Mouse (Mus musculus) thymus, adult 2 months (tissue): Measurements from ENCODE around the gene Abhd16a. TPM values are rescaled to one million over a fixed set of nuclear protein-coding genes. Genes with fewer than 3 reads are reported as not detected.

Experiments
- DNase-seq: peaks from one replicate; pipeline ENCODE4 v3.0.0; 2021
- H3K27ac ChIP-seq: fragments of 200-500 bp; 2 replicates; pipeline ENCODE4 v1.5.1; 2012; ENCODE audit warnings: low read length, control low read depth; ENCODE audit not compliant: control insufficient read depth, insufficient read depth
- H3K27me3 ChIP-seq: fragments of 200-500 bp; 2 replicates; pipeline ENCODE4 v1.6.1; 2012; ENCODE audit warnings: mild to moderate bottlenecking, low read length, moderate library complexity, mixed read lengths; ENCODE audit not compliant: control insufficient read depth, insufficient read depth
- H3K36me3 ChIP-seq: fragments of 200-500 bp; 2 replicates; pipeline ENCODE4 v1.6.1; 2012; ENCODE audit warnings: mild to moderate bottlenecking, low read length, moderate library complexity; ENCODE audit not compliant: control insufficient read depth, insufficient read depth
- H3K4me1 ChIP-seq: fragments of 200-500 bp; replicated peaks from 2 replicates; pipeline ENCODE4 v1.6.1; 2012; ENCODE audit warnings: low read length; ENCODE audit not compliant: control insufficient read depth, insufficient read depth
- H3K4me3 ChIP-seq: fragments of 200-500 bp; 2 replicates; pipeline ENCODE4 v1.5.1; 2012; ENCODE audit warnings: mild to moderate bottlenecking, low read length, control low read depth, moderate library complexity; ENCODE audit not compliant: control insufficient read depth, insufficient read depth
- CTCF ChIP-seq: fragments of 200-500 bp; IDR thresholded peaks from 2 replicates; pipeline ENCODE4 v1.5.1; 2012; ENCODE audit warnings: mild to moderate bottlenecking, control low read depth, low read length, moderate library complexity, borderline replicate concordance; ENCODE audit not compliant: control insufficient read depth, poor library complexity, insufficient read depth; ENCODE audit errors: extremely low read depth
- POLR2A ChIP-seq: fragments of 200-500 bp; IDR thresholded peaks from 2 replicates; pipeline ENCODE4 v1.6.1; 2012; ENCODE audit warnings: mild to moderate bottlenecking, low read length, control low read depth, moderate library complexity; ENCODE audit not compliant: control insufficient read depth, poor library complexity, insufficient read depth; ENCODE audit errors: extremely low read depth
- WGBS: fragments of 180-500 bp; shearing (Covaris S2); methylation state at CpG from one replicate; pipeline ENCODE4 v1.1.7; 2018; 5-methylcytosine and 5-hydroxymethylcytosine counted together
- polyA plus RNA-seq: library from polyadenylated mRNA; depleted of rRNA; stranded (reverse); fragments of >200 nt; gene quantifications from 2 replicates; pipeline ENCODE4 v1.2.3, GENCODE M21; 2012

The Abhd16a gene
- polyA plus RNA-seq, 1 experiment, result 191 TPM

- Histone ChIP-seq H3K4me1 (peaks cover 23% of the 10 kb centered on the region), H3K36me3 (no peaks in the 10 kb centered on the region), H3K27me3 (peaks cover 16% of the 10 kb centered on the region), H3K4me3 (peak within 1 kb of the TSS; percentile 32), H3K27ac (no peak within 1 kb of the TSS)
- TF ChIP-seq CTCF (no peak), POLR2A (no peak)
- DNase-seq, result no peak
- WGBS, result 64% methylated on average over 10 of the region's 10 CpGs
Measured at GRCm38 (mm10) chr17:35066084-35066483, 23.0 kb upstream of the Abhd16a start, which contains the start of gene Mpig6b. Gene Mpig6b, minus strand, starts transcription at chr17:35066184.

DNA sequence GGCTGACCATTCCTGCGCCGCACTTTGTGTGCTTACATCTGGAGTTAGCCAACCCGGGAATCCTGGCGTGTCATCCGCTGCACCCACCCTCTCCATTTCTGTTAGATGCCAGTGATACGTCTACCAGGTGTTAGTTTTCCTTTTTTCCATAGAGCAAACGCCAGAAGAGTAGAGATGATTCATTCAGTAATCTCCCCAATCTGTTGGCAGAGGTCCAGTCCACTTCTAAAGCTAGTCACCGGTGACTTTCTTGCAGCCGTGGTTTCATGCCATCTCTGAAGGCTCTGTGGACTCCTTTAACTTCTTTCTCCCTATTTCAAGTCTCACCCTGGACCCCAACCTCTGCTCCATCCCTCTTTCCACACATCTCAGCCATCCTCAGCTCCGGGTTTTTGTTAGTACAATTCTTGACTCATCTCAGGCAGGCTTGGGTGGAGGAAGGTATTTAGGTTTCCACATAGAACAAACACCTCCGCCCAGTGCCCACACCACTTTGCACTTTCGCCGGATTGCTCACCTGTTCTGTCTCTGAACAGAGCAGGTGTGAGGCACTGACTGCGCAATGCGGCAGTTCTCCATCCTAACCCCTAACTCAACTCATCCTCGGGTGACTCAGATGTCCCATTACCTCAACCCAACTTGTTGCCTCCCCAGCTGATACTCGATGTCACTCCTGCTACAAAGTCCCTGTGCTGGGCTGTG lies 20.7 kb upstream of the Abhd16a start:
- no peak for TF ChIP-seq CTCF
- no peak for TF ChIP-seq POLR2A
- WGBS, result 68% methylated on average over 17 of the region's 17 CpGs
- no peak for DNase-seq

DNA sequence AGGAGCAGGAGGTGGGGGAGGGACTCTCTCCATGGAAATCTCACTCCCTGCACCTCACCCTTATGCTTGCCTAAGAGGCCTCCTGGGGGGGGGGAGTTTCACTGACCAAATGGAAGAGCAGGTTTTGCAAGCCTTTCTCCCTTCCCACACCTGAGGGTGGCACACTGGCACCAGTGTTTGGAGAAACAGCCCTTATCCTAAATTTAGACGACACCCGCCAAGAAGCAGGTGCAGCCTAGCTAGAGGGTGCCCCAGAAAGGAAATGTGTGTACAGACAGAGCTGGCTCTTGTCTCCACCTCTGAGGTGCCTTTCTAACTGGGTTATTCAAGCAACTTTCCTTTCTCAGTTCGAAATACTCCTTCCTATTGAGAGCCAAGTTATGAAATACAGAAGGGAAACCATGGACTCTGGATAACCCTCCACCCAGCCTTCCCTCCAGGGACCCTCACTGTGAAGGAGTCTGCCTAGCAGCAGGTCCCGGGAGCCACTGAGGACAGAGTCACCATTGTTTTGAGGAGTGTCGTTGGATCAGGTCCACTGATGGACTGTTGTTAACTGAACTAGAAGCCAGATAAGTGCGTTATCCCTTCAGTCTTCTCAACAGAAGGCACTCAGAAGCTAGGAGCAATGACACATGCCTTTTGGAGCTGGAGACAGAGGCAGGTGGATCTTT lies 18.4 kb upstream of the Abhd16a start:
- Histone ChIP-seq H3K4me1 (peaks cover 32% of the 10 kb centered on the region), H3K27ac (peak overlapping the region; percentile 93), H3K36me3 (no peaks in the 10 kb centered on the region), H3K27me3 (peaks cover 5% of the 10 kb centered on the region; the same call in 1 of the 2 replicates), H3K4me3 (no peak overlapping the region)
- TF ChIP-seq CTCF, result no peak
- no peak for TF ChIP-seq POLR2A
- peak; percentile 67 for DNase-seq
- 43% methylated on average over 6 of the region's 6 CpGs for WGBS

More for the DNA sequence above, 20.7 kb upstream of the Abhd16a start:
- peaks cover 31% of the 10 kb centered on the region for H3K4me1 ChIP-seq
- no peak overlapping the region for H3K4me3 ChIP-seq
- no peaks in the 10 kb centered on the region for H3K36me3 ChIP-seq
- peaks cover 16% of the 10 kb centered on the region for H3K27me3 ChIP-seq
- H3K27ac ChIP-seq, result no peak overlapping the region

DNA sequence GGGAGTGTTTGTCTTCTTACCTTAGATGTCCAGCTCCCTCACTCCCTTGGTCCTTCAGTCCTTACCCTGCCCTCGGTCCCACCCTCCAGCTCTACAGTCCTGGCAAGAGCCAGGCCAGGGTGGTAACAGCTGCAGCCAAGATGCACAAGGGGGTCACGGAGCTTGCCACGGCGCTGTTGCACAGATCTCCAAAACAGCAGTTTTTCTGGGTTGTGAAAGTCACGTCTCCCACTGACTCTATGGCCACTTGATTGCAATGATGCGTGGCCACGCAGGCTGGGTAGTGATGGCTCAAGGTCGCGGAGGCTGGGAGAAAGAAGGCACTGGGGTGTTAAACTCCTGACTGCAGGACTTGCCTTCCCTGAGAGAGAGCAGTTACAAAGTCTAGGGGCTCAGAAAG lies 17.6 kb upstream of the Abhd16a start:
- 91% methylated on average over 9 of the region's 9 CpGs for WGBS
- no peak for DNase-seq
- H3K4me3 ChIP-seq, result no peak overlapping the region
- peaks cover 32% of the 10 kb centered on the region for H3K4me1 ChIP-seq
- H3K27ac ChIP-seq, result no peak overlapping the region; the same call in 1 of the 2 replicates
- no peaks in the 10 kb centered on the region; the same call in 1 of the 2 replicates for H3K27me3 ChIP-seq
- TF ChIP-seq CTCF (no peak), POLR2A (no peak)
- no peaks in the 10 kb centered on the region for H3K36me3 ChIP-seq

DNA sequence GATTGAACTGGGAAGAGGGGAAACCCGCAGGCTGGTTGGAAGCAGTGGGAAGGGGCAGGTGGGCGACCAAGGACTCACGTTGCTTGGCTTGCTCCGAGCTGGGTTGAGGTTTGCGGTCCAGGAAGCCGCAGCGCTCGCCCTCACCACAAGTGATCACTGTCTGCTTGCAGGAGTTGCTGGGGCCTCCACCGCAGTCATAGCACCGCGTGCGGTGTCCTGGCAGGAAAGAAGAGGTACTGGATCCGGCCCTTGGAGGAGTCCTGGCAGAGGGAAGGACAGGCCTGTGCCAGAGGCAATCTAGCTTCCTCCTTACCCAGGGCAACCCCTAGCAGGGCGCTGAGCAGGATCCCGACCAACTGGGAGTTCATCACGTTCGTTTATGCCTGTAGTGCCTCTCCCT lies 15.0 kb upstream of the Abhd16a start:
- Histone ChIP-seq H3K27me3 (no peaks in the 10 kb centered on the region; the same call in 1 of the 2 replicates), H3K4me1 (peaks cover 43% of the 10 kb centered on the region), H3K4me3 (no peak overlapping the region), H3K27ac (no peak overlapping the region), H3K36me3 (no peaks in the 10 kb centered on the region)
- no peak for TF ChIP-seq POLR2A
- no peak for TF ChIP-seq CTCF
- 8% methylated on average over 17 of the region's 17 CpGs for WGBS
- peak; percentile 25 for DNase-seq

GRCm38 (mm10) chr17:35076507-35077176 lies 12.4 kb upstream of the Abhd16a start, which contains the start of gene Ly6g6e:
Gene Ly6g6e, plus strand, starts transcription at chr17:35076902.
- Histone ChIP-seq H3K4me3 (no peak within 1 kb of the TSS), H3K27me3 (no peaks in the 10 kb centered on the region; the same call in 1 of the 2 replicates), H3K36me3 (no peaks in the 10 kb centered on the region), H3K27ac (no peak within 1 kb of the TSS), H3K4me1 (peaks cover 30% of the 10 kb centered on the region)
- no peak for DNase-seq
- TF ChIP-seq POLR2A (no peak), CTCF (no peak)
- WGBS, result 63% methylated on average over 10 of the region's 10 CpGs
